Mouse (Mus musculus) heart, postnatal 36 days (tissue): ENCODE measurements around the gene Sohlh1. TPM values are rescaled to one million over a fixed set of nuclear protein-coding genes. Genes with fewer than 3 reads are reported as not detected.
"Not testable (repeated sequence)": the region's sequence is repeated elsewhere in the genome, so short reads cannot be mapped to it uniquely, and the experiment has no call there.

Experiments used
- DNase-seq, 2 experiments: peaks; one replicate each; pipeline ENCODE4 v3.0.0; 2021 to 2022
- intact Hi-C: fragments of 180-260 bp; cut with DNase I; formaldehyde crosslinking; loops from one replicate; pipeline ENCODE4 v1.15.1; 2025
- total RNA-seq, 2 experiments: library from RNA; stranded (reverse); gene quantifications; 2 replicates each; pipeline ENCODE4 v1.2.3; 2021

The Sohlh1 gene
- total RNA-seq, 2 experiments from 2014 or later: not detected

- DNase-seq: no peak
- intact Hi-C loops: no loop called here
Observed at GRCm38 (mm10) chr2:25842758-25843157, 4.3 kb downstream of the Sohlh1 start.

DNA sequence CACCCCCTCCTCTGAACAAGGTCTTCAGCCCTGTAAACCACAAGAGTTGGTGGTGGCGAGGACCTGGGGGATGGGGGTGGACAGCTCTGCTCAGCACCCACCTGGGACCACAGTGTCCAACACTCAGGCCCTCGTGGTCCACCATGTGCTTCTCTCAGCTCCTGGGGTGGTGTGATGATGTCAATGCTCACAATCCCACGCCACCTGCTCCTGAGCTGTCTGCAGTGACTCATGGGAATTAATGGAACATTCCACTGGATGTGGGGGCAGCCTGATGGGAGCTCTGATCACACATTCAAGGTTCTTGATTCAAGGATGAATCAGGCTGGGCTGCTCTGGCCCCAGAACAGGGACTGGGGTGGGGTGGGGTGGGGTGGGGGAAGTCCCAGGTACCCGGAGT, 4.9 kb downstream of the Sohlh1 start:
- intact Hi-C loops: no loop called here
- DNase-seq: no peak

DNA sequence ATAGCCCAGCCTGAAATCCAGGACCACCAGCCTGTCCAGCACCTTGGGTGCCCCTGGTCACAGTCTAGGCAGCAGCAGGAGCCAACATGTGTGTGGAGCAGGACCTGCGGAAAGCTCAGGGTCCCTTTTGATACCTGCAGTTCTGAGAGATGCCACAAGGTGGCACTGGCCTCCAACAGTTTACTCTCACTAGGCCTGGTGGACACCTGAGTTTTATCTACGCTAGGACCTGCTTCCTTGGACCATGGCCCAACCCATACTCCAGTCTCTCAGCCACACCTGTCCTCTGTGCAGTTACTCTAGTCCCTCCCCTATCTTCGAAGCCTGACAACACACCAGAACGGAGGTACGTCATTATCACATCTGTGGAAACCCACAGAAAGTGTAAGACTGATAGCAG, 10.8 kb downstream of the Sohlh1 start:
- DNase-seq: peak; percentile 58 to 79
- intact Hi-C loops: loop anchor here (2.0 to 10.0 kb wide), 5 partner anchors 96 to 439 kb away; partner anchors contain the start of gene Ubac1

GRCm38 (mm10) chr2:25830786-25831185, 16.3 kb downstream of the Sohlh1 start:
- DNase-seq: peak in 1 of 2 experiments; percentile 12
- intact Hi-C loops: loop anchor here (10.0 kb wide), 1 partner anchor 444 kb away; no protein-coding TSS in a partner anchor

- no peak for DNase-seq
- intact Hi-C loops: no loop called here
Observed at GRCm38 (mm10) chr2:25828344-25828947, 18.6 kb downstream of the Sohlh1 start.

DNA sequence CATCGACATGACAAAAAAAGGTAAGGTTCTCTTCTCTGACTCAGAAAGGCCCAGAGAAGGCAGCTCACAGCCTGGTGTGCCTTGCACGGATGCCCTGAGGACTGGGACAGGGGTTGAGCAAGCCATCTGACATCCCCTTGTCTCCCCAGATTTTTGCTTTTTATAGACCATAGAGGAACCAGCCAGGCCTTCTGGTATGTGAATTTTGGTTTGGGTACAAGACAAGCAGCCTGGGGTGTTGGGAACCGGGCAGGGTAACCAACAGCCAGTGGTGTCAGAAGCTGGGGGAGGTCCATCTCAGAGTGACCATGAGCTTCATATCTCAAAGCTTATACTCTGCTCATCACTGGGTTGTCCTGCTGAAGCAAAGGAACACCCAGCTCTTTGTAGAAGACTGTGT, 22.3 kb downstream of the Sohlh1 start:
- intact Hi-C loops: no loop called here
- no peak for DNase-seq

DNA sequence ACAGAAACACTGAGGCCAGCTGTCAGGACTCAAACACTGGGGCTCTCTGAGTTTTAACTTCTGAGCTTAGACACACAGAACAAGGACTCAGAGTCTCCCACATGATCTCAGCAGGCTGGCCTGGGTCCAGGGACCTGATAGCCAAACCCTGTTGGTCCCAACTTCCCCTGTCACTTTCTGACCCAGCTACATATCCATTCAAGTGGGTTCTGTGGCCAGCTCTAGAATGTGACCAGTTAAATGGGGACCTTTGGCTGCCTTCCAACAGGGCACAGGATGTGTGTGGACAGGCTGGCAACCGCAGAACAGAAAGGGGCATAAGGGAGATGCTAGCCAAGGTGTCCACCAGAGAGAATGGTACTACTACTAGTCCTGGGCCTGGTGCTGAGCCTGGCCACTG, 24.2 kb downstream of the Sohlh1 start, which contains the start of gene Lcn9:
Gene Lcn9, plus strand, starts transcription at position 348 of the 400 bp plus-strand sequence.
- peak in 1 of 2 experiments; percentile 5 for DNase-seq
- intact Hi-C loops: no loop called here

DNA sequence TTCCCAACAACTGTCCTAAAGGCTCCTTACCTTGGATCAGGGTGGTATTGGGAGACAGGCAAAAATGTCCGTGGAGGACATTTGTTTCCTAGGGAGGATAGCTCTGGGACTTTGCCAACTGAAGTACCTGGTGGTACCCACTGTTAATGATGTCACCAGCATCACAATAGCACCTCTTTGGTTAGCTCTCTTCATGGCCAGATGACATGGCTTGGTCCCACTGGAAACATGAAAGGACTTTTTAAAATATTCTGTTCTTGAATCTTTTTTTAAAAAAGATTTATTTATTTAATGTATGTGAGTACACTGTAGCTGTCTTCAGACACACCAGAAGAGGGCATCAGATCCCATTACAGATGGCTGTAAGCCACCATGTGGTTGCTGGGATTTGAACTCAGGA, 31.3 kb downstream of the Sohlh1 start, which contains the start of gene Glt6d1:
Gene Glt6d1, minus strand, starts transcription at position 101 of the 400 bp plus-strand sequence.
- intact Hi-C loops, DNase-seq: not testable (repeated sequence)

DNA sequence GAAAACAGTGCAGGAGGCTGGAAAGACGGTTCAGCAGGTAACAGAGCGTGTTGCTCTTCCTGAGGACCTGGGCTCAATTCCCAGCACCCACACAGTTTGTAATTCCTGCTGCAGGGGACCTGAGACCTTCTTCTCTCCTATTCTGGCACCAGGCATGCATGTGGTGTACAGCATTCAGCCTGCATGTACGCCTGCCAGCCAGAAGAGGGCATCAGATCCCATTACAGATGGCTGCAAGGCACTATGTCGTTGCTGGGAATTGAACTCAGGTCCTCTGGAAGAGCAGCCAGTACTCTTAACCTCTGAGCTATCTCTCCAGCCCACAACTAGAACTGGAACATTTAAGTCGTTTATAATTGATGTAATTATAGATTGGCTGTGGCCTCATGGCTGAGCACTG, 33.7 kb downstream of the Sohlh1 start:
- intact Hi-C loops: no loop called here

DNA sequence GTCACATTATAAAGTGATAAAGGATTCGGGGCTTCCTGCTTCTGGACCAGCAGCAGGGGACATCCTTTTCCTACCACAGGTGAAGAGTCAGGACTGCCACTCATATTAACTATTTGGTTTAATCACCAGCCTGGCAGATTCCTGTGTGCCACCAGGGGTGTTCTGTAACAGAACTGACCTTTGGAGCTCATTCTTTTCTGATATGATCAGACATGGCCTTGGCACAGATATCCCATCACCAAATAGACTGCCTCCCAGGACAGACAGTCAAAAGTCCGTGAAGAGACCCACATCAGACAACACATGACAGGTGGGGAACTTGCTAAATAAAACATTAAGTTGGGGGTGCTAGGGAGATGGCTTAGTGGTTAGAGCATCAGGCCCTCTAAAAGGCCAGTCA, 35.3 kb downstream of the Sohlh1 start:
- intact Hi-C loops: no loop called here

More for the DNA sequence above, 33.7 kb downstream of the Sohlh1 start:
- DNase-seq: no peak

DNA sequence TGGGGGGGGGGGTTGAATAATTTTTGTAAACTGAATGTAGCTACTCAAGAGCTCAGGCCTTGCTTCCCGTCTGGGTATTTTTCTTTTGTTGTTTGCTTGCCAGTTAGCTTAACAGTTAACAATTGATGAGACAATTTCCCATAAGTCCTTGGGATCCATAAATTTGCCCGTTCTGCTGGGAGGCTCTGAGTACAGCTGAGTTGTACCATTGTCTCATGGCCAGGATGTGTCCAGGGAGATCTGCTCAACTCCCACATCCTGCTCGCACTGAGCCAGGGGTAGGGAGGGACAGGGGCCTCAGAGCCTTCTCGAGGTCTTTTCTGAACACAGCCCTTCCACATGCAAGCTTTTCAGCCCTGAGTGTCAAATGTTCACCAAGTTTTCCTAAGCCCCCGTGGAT, 49.0 kb downstream of the Sohlh1 start:
- intact Hi-C loops: no loop called here
- DNase-seq: no peak

More for the DNA sequence above, 35.3 kb downstream of the Sohlh1 start:
- no peak for DNase-seq

DNA sequence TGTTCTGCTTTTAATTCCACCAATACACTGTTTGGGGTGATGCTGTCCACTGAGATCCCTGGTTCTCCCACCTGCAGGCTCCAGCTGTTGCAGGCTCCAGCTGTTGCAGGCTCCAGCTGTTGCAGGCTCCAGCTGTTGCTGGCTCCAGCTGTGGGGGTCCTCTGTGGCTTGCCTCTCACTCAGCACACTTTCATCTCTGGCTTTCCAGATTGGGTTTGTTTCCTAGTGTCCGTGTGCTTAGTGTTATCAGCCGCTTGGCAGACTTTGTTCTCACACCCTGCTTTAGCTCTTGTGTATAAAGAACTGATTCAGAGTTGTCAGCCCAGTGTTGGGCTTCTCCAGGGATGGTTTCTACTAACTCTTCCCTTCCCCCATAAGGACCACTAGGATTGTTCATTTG, 49.4 kb downstream of the Sohlh1 start:
- DNase-seq: peak; percentile 8 to 14
- intact Hi-C loops: no loop called here

Other genes starting within 250 kb of the Sohlh1 start
- 10 to 100 TPM; 60.9 to 62.5 TPM for gene Rabl6, start 238.7 kb downstream of the Sohlh1 start, total RNA-seq
- gene Ccdc183, start 229.6 kb downstream of the Sohlh1 start, total RNA-seq: not detected
- 10 to 100 TPM; 24.1 to 29.5 TPM for gene Tmem141, start 225.2 kb downstream of the Sohlh1 start, total RNA-seq
- 1 to 10 TPM; 5.2 to 7.5 TPM for gene Fcna, start 219.2 kb downstream of the Sohlh1 start, total RNA-seq
- gene Lcn8, start 194.1 kb downstream of the Sohlh1 start, total RNA-seq: under 1 TPM in 1 of 2 experiments, not detected in 1; 0.73 TPM
- gene Lcn5, start 189.3 kb downstream of the Sohlh1 start, total RNA-seq: not detected
- gene Lcn6, start 170.5 kb downstream of the Sohlh1 start, total RNA-seq: not detected
- not detected for gene Lcn10, start 164.5 kb downstream of the Sohlh1 start, total RNA-seq
- gene Obp2a, start 147.2 kb downstream of the Sohlh1 start, total RNA-seq: not detected
- gene Bmyc, start 140.5 kb downstream of the Sohlh1 start, total RNA-seq: 10 to 100 TPM; 12.2 to 13.4 TPM
- not detected for gene Obp2b, start 110.2 kb downstream of the Sohlh1 start, total RNA-seq
- gene Lcn3, start 81.7 kb downstream of the Sohlh1 start, total RNA-seq: not detected
- not detected for gene Lcn11, start 70.2 kb downstream of the Sohlh1 start, total RNA-seq
- gene Gm13539, start 65.0 kb downstream of the Sohlh1 start, total RNA-seq: not detected
- gene Glt6d1, start 31.4 kb downstream of the Sohlh1 start, total RNA-seq: not detected
- gene Lcn9, start 24.1 kb downstream of the Sohlh1 start, total RNA-seq: not detected
- under 1 TPM; 0.22 to 0.27 TPM for gene Kcnt1, start 16.5 kb upstream of the Sohlh1 start, total RNA-seq
- 10 to 100 TPM; 37.9 to 46.2 TPM for gene Camsap1, start 136.0 kb upstream of the Sohlh1 start, total RNA-seq
- gene Ubac1, start 174.5 kb upstream of the Sohlh1 start, total RNA-seq: 10 to 100 TPM; 84.8 to 97.5 TPM